23 mouse cellular contexts compared by ENCODE assay signal in genomic region chr19:20623416-20623815, GRCm38 (mm10).
A peak's percentile ranks its signal among the peaks of the same experiment; 100 is the strongest.
DNase-seq lines count a peak whose midpoint lies in the region; ATAC-seq lines count a peak whose summit lies in the region.
"Had no signal": no experiment of that assay in that cellular context is flagged by ENCODE, and none has a peak within 500 bp of the region (broad histone marks: within the 10 kb centered on the region; RNA-seq: fewer than 3 reads in every experiment).

No protein-coding gene starts in this region.

- no peak overlapping the region for H3K4me2 ChIP-seq in hindbrain, embryonic 15.5 days
- no peak overlapping the region for H3K4me2 ChIP-seq in neural tube, embryonic 14.5 days (ENCODE audit: low read depth, low read length)
- H3K4me2 ChIP-seq in neural tube, embryonic 15.5 days = no peak overlapping the region
- H3K4me2 ChIP-seq: forebrain, embryonic 13.5 days; heart, embryonic 13.5 days; hindbrain, embryonic 12.5 days had no signal

- no peaks in the 10 kb centered on the region for H3K4me1 ChIP-seq in hindbrain, embryonic 15.5 days (replicated peaks)
- H3K4me1 ChIP-seq in hindbrain, embryonic 10.5 days (replicated peaks) = no peaks in the 10 kb centered on the region
- H3K4me1 ChIP-seq in neural tube, embryonic 14.5 days (ENCODE audit: control insufficient read depth, insufficient read depth, low read length) = no peaks in the 10 kb centered on the region
- H3K4me1 ChIP-seq in neural tube, embryonic 15.5 days = no peaks in the 10 kb centered on the region
- H3K4me1 ChIP-seq: heart, embryonic 10.5 days; heart, embryonic 13.5 days had no signal

- no peak overlapping the region for H3K9ac ChIP-seq in hindbrain, embryonic 15.5 days
- H3K9ac ChIP-seq in neural tube, embryonic 14.5 days (replicated peaks; ENCODE audit: low read depth, low read length) = no peak overlapping the region
- H3K9ac ChIP-seq in neural tube, embryonic 15.5 days (replicated peaks) = no peak overlapping the region
- H3K9ac ChIP-seq: forebrain, embryonic 13.5 days; heart, embryonic 13.5 days; hindbrain, embryonic 12.5 days had no signal

- WGBS in hindbrain, embryonic 15.5 days = 56% methylated on average over 10 of the region's 10 CpGs
- WGBS in hindbrain, embryonic 10.5 days = 71% methylated on average over 10 of the region's 10 CpGs
- 49% methylated on average over 10 of the region's 10 CpGs for WGBS in neural tube, embryonic 14.5 days
- 50% methylated on average over 10 of the region's 10 CpGs for WGBS in neural tube, embryonic 15.5 days

- H3K27ac ChIP-seq in hindbrain, embryonic 15.5 days (replicated peaks) = no peak overlapping the region
- H3K27ac ChIP-seq in hindbrain, embryonic 10.5 days = no peak overlapping the region
- H3K27ac ChIP-seq in neural tube, embryonic 14.5 days (ENCODE audit: low read depth, low read length) = no peak overlapping the region
- no peak overlapping the region for H3K27ac ChIP-seq in neural tube, embryonic 15.5 days (replicated peaks)
- H3K27ac ChIP-seq: forebrain, embryonic 10.5 days; forebrain, embryonic 13.5 days; heart, adult 2 months; heart, embryonic 10.5 days; heart, embryonic 13.5 days; hindbrain, embryonic 12.5 days had no signal

- 0 out of 2 replicates have a peak, but pooled peaks have one; percentile 61 for ATAC-seq in hindbrain, embryonic 15.5 days (ENCODE audit: low FRiP score, low read depth)
- peak; percentile 11; the same call in 1 of the 2 replicates for ATAC-seq in neural tube, embryonic 14.5 days (ENCODE audit: low read depth)
- no peak for ATAC-seq in neural tube, embryonic 15.5 days (ENCODE audit: low FRiP score)
- ATAC-seq: CD4-positive, CD25-positive, alpha-beta regulatory T cell, adult 4 months; forebrain, embryonic 13.5 days; forebrain, embryonic 16.5 days had no signal

- no peak for DNase-seq in hindbrain, embryonic 10.5 days (ENCODE audit: low spot score)
- peak; percentile 68 for DNase-seq in retina, embryonic 14.5 days (ENCODE audit: low spot score)
- DNase-seq in layer of hippocampus, postnatal 10 days (ENCODE audit: low spot score in 2 of 2) = no peak
- DNase-seq: adrenal gland, adult 2 months; adrenal gland, postnatal 14 days; cerebellum, adult 18-20 months; cerebellum, adult 9-10 months; cerebellum, postnatal 36 days; gastrocnemius, postnatal 10 days; gastrocnemius, postnatal 36 days; heart, adult 2 months; heart, postnatal 14 days; heart, postnatal 4 days had no signal

- H3K36me3 ChIP-seq in hindbrain, embryonic 15.5 days = no peaks in the 10 kb centered on the region
- no peaks in the 10 kb centered on the region for H3K36me3 ChIP-seq in hindbrain, embryonic 10.5 days
- no peaks in the 10 kb centered on the region for H3K36me3 ChIP-seq in neural tube, embryonic 14.5 days (ENCODE audit: control insufficient read depth, insufficient read depth, low read length)
- H3K36me3 ChIP-seq in neural tube, embryonic 15.5 days = no peaks in the 10 kb centered on the region
- H3K36me3 ChIP-seq: forebrain, embryonic 10.5 days; heart, embryonic 10.5 days; heart, embryonic 13.5 days; hindbrain, embryonic 12.5 days had no signal

- H3K4me3 ChIP-seq in hindbrain, embryonic 15.5 days = no peak overlapping the region
- no peak overlapping the region for H3K4me3 ChIP-seq in hindbrain, embryonic 10.5 days
- H3K4me3 ChIP-seq in neural tube, embryonic 14.5 days (ENCODE audit: low read depth, low read length) = no peak overlapping the region
- no peak overlapping the region for H3K4me3 ChIP-seq in neural tube, embryonic 15.5 days (replicated peaks)
- H3K4me3 ChIP-seq: forebrain, embryonic 10.5 days; forebrain, embryonic 13.5 days; heart, adult 2 months; heart, embryonic 10.5 days; heart, embryonic 13.5 days; hindbrain, embryonic 12.5 days had no signal

- no peaks in the 10 kb centered on the region for H3K9me3 ChIP-seq in hindbrain, embryonic 15.5 days
- no peaks in the 10 kb centered on the region for H3K9me3 ChIP-seq in hindbrain, embryonic 10.5 days
- no peaks in the 10 kb centered on the region for H3K9me3 ChIP-seq in neural tube, embryonic 14.5 days (ENCODE audit: control insufficient read depth, low read length)
- H3K9me3 ChIP-seq in neural tube, embryonic 15.5 days (replicated peaks) = no peaks in the 10 kb centered on the region
- H3K9me3 ChIP-seq: forebrain, embryonic 10.5 days; forebrain, embryonic 13.5 days; heart, embryonic 10.5 days; heart, embryonic 13.5 days; hindbrain, embryonic 12.5 days had no signal

- no peaks in the 10 kb centered on the region for H3K27me3 ChIP-seq in hindbrain, embryonic 15.5 days
- no peaks in the 10 kb centered on the region for H3K27me3 ChIP-seq in hindbrain, embryonic 10.5 days (ENCODE audit: insufficient read depth, poor library complexity, severe bottlenecking)
- H3K27me3 ChIP-seq in neural tube, embryonic 14.5 days (ENCODE audit: control insufficient read depth, insufficient read depth, low read length) = no peaks in the 10 kb centered on the region
- H3K27me3 ChIP-seq in neural tube, embryonic 15.5 days (replicated peaks) = no peaks in the 10 kb centered on the region
- H3K27me3 ChIP-seq: forebrain, embryonic 13.5 days; heart, embryonic 13.5 days; hindbrain, embryonic 12.5 days had no signal
